Mouse (Mus musculus) CD8-positive naive resting alpha-beta T cell, adult 57 days (primary cell): Measurements from ENCODE around the gene Dnajc7. TPM values are rescaled to one million over a fixed set of nuclear protein-coding genes. Genes with fewer than 3 reads are reported as not detected.

Experiments
- total RNA-seq: library from RNA; stranded (reverse); gene quantifications from one replicate; pipeline ENCODE4 v1.2.4, GENCODE M21; 2023

Dnajc7 gene
- total RNA-seq, result 388 TPM

GRCm38 (mm10) chr11:100619982-100620381, at the start of gene Dnajc7:
Dnajc7 (minus strand) TSS chr11:100620168.

GRCm38 (mm10) chr11:100618761-100619484, 1.0 kb downstream of the Dnajc7 start, which contains the start of gene Nkiras2:
Nkiras2 (plus strand) TSS chr11:100619244.

GRCm38 (mm10) chr11:100574708-100575483, 45.1 kb downstream of the Dnajc7 start, which contains the start of gene Cnp:
Cnp (plus strand) TSS chr11:100574904.

GRCm38 (mm10) chr11:100544832-100545745, 74.9 kb downstream of the Dnajc7 start, which contains the start of gene Ttc25:
Ttc25 (plus strand) TSS chr11:100545607.

Other genes with a start within 250 kb of the Dnajc7 start
- gene Jup, start 222.4 kb downstream of the Dnajc7 start, total RNA-seq, result 11.4 TPM
- 0.31 TPM for gene P3h4, start 205.3 kb downstream of the Dnajc7 start, total RNA-seq
- gene Fkbp10, start 204.5 kb downstream of the Dnajc7 start, total RNA-seq, result not detected
- 99.9 TPM for gene Nt5c3b, start 178.4 kb downstream of the Dnajc7 start, total RNA-seq
- 2.2 TPM for gene Klhl10, start 178.3 kb downstream of the Dnajc7 start, total RNA-seq
- 19.3 TPM for gene Klhl11, start 147.4 kb downstream of the Dnajc7 start, total RNA-seq
- gene Acly, start 92.2 kb downstream of the Dnajc7 start, total RNA-seq, result 136 TPM
- gene Ttc25, start 74.6 kb downstream of the Dnajc7 start, total RNA-seq, result not detected
- 133 TPM for gene Cnp, start 45.3 kb downstream of the Dnajc7 start, total RNA-seq
- gene Nkiras2, start 924 bp downstream of the Dnajc7 start, total RNA-seq, result 14.1 TPM
- not detected for gene Zfp385c, start 72.3 kb upstream of the Dnajc7 start, total RNA-seq
- 10.6 TPM for gene Dhx58, start 84.1 kb upstream of the Dnajc7 start, total RNA-seq
- 41.9 TPM for gene Kat2a, start 92.3 kb upstream of the Dnajc7 start, total RNA-seq
- gene Hspb9, start 93.7 kb upstream of the Dnajc7 start, total RNA-seq, result not detected
- 121 TPM for gene Rab5c, start 118.0 kb upstream of the Dnajc7 start, total RNA-seq
- gene Kcnh4, start 139.8 kb upstream of the Dnajc7 start, total RNA-seq, result 0.58 TPM
- not detected for gene Hcrt, start 142.8 kb upstream of the Dnajc7 start, total RNA-seq
- 7.3 TPM for gene Ghdc, start 150.8 kb upstream of the Dnajc7 start, total RNA-seq
- gene Stat5b, start 230.6 kb upstream of the Dnajc7 start, total RNA-seq, result 133 TPM
- 81.4 TPM for gene Stat5a, start 239.2 kb upstream of the Dnajc7 start, total RNA-seq